Mouse (Mus musculus): ENCODE measurements at regions not wholly inside any gene's neighbourhood (a gene's known extent, or its start where the extent isn't known, plus 50 kb on each side); places are given as distances from the start of the nearest gene placed in this dataset.

- in situ Hi-C loops (cut with MboI, MseI): loop anchor here in 1 of 2 experiments (10.0 kb wide), 1 partner anchor 1678 kb away; no protein-coding TSS in a partner anchor
Observed at GRCm38 (mm10) chr4:50346691-50347090, 501.1 kb upstream of the Grin3a start.

All from T-helper 17 cell (primary cell).